Mouse (Mus musculus): ENCODE measurements at regions not wholly inside any gene's neighbourhood (a gene's known extent, or its start where the extent isn't known, plus 50 kb on each side); places are given as distances from the start of the nearest gene placed in this dataset.

- 37% methylated on average over 5 of the region's 5 CpGs for WGBS
- Histone ChIP-seq H3K27ac (no peak overlapping the region), H3K36me3 (no peaks in the 10 kb centered on the region), H3K9me3 (no peaks in the 10 kb centered on the region), H3K27me3 (no peaks in the 10 kb centered on the region), H3K4me2 (no peak overlapping the region), H3K9ac (replicated peaks) (no peak overlapping the region), H3K4me3 (replicated peaks) (no peak overlapping the region), H3K4me1 (replicated peaks) (no peaks in the 10 kb centered on the region)
- ATAC-seq (ENCODE audit: insufficient number of reproducible peaks, insufficient read depth, low FRiP score, low TSS enrichment, low read depth) = peak; percentile 57; the same call in 1 of the 2 replicates
Observed at GRCm38 (mm10) chr6:76825953-76826352, 328.4 kb upstream of the Gm9008 start.

GRCm38 (mm10) chr6:76802969-76803368, 305.4 kb upstream of the Gm9008 start:
- Histone ChIP-seq H3K4me3 (replicated peaks) (no peak overlapping the region), H3K36me3 (no peaks in the 10 kb centered on the region), H3K9me3 (no peaks in the 10 kb centered on the region), H3K27me3 (no peaks in the 10 kb centered on the region), H3K27ac (no peak overlapping the region), H3K4me2 (no peak overlapping the region), H3K4me1 (replicated peaks) (no peaks in the 10 kb centered on the region), H3K9ac (replicated peaks) (no peak overlapping the region)
- WGBS = 65% methylated on average over 1 of the region's 1 CpGs
- ATAC-seq (ENCODE audit: insufficient number of reproducible peaks, insufficient read depth, low FRiP score, low TSS enrichment, low read depth) = no peak

- Histone ChIP-seq H3K4me3 (replicated peaks) (no peak overlapping the region), H3K27me3 (no peaks in the 10 kb centered on the region), H3K9ac (replicated peaks) (no peak overlapping the region), H3K9me3 (no peaks in the 10 kb centered on the region), H3K4me1 (replicated peaks) (no peaks in the 10 kb centered on the region), H3K4me2 (no peak overlapping the region), H3K27ac (no peak overlapping the region), H3K36me3 (no peaks in the 10 kb centered on the region)
- no peak for ATAC-seq (ENCODE audit: insufficient number of reproducible peaks, insufficient read depth, low FRiP score, low TSS enrichment, low read depth)
- WGBS = 88% methylated on average over 3 of the region's 3 CpGs
Observed at GRCm38 (mm10) chr6:76780168-76780567, 282.6 kb upstream of the Gm9008 start.

- no peak overlapping the region for H3K4me3 ChIP-seq (replicated peaks)
- WGBS = 95% methylated on average over 1 of the region's 1 CpGs
- H3K27me3 ChIP-seq = no peaks in the 10 kb centered on the region
- ATAC-seq (ENCODE audit: insufficient number of reproducible peaks, insufficient read depth, low FRiP score, low TSS enrichment, low read depth) = no peak
- H3K4me1 ChIP-seq (replicated peaks) = no peaks in the 10 kb centered on the region
- H3K9me3 ChIP-seq = no peaks in the 10 kb centered on the region
- H3K27ac ChIP-seq = no peak overlapping the region
- H3K9ac ChIP-seq (replicated peaks) = no peak overlapping the region
- H3K4me2 ChIP-seq = no peak overlapping the region
- H3K36me3 ChIP-seq = no peaks in the 10 kb centered on the region
Observed at GRCm38 (mm10) chr6:76778201-76778600, 280.6 kb upstream of the Gm9008 start.

DNA sequence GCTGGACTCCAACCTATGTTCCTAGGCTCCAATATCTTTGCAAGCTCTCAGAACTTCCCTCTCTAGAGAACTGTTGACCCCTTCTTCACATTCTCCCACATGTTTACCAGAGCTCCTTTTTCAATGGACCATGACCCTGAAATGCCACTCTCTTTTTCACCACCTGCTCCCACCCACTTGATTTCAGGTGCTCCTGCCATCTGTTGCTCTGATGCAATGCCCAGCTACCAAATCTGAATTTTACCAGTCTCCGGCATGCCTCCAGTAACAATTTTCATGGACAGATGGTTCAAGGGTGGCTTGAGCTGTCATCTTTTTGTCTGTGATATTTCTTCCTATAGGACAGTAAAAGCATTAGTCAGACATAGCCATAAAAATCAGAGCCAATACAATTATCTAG, 279.5 kb upstream of the Gm9008 start:
- Histone ChIP-seq H3K4me3 (replicated peaks) (no peak overlapping the region), H3K4me1 (replicated peaks) (no peaks in the 10 kb centered on the region), H3K9me3 (no peaks in the 10 kb centered on the region), H3K27ac (no peak overlapping the region), H3K9ac (replicated peaks) (no peak overlapping the region), H3K36me3 (no peaks in the 10 kb centered on the region), H3K4me2 (no peak overlapping the region), H3K27me3 (no peaks in the 10 kb centered on the region)
- WGBS = 90% methylated on average over 1 of the region's 1 CpGs
- no peak for ATAC-seq (ENCODE audit: insufficient number of reproducible peaks, insufficient read depth, low FRiP score, low TSS enrichment, low read depth)

GRCm38 (mm10) chr6:76763852-76764251, 266.3 kb upstream of the Gm9008 start:
- WGBS = 90% methylated on average over 7 of the region's 7 CpGs
- Histone ChIP-seq H3K4me3 (replicated peaks) (no peak overlapping the region), H3K4me1 (replicated peaks) (no peaks in the 10 kb centered on the region), H3K9me3 (no peaks in the 10 kb centered on the region), H3K27me3 (no peaks in the 10 kb centered on the region), H3K4me2 (no peak overlapping the region), H3K36me3 (no peaks in the 10 kb centered on the region), H3K9ac (replicated peaks) (no peak overlapping the region), H3K27ac (no peak overlapping the region)
- no peak for ATAC-seq (ENCODE audit: insufficient number of reproducible peaks, insufficient read depth, low FRiP score, low TSS enrichment, low read depth)

DNA sequence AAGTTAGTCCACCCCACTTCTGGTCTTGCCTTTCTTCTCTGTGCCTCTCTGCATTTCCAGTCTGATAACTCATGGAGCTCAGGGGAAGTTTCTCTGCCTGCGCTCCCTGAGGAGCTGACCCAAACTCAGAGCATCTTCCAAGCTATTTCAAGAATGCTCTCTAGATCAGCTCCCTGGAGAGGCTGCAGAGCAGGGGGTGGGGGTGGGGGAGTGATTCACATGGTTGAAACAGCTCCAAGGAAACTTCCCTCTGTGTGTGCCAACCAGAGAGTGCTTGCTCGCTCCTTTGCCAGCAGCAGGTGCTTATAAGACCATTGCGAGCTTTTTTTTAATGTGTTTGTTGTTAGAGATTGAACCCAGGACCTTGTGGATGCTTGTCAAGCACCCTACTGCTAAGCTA, 257.3 kb upstream of the Gm9008 start:
- H3K27ac ChIP-seq = no peak overlapping the region
- H3K27me3 ChIP-seq = no peaks in the 10 kb centered on the region
- H3K9ac ChIP-seq (replicated peaks) = no peak overlapping the region
- ATAC-seq (ENCODE audit: insufficient number of reproducible peaks, insufficient read depth, low FRiP score, low TSS enrichment, low read depth) = no peak
- no peak overlapping the region for H3K4me2 ChIP-seq
- H3K4me3 ChIP-seq (replicated peaks) = no peak overlapping the region
- no peaks in the 10 kb centered on the region for H3K9me3 ChIP-seq
- no peaks in the 10 kb centered on the region for H3K36me3 ChIP-seq
- 0 out of 2 replicates have a peak, but pooled peaks cover 3% of the 10 kb centered on the region for H3K4me1 ChIP-seq (replicated peaks)
- 62% methylated on average over 3 of the region's 3 CpGs for WGBS
